Mouse (Mus musculus): Measurements from ENCODE around the gene Psmb11.

Psmb11 gene

DNA sequence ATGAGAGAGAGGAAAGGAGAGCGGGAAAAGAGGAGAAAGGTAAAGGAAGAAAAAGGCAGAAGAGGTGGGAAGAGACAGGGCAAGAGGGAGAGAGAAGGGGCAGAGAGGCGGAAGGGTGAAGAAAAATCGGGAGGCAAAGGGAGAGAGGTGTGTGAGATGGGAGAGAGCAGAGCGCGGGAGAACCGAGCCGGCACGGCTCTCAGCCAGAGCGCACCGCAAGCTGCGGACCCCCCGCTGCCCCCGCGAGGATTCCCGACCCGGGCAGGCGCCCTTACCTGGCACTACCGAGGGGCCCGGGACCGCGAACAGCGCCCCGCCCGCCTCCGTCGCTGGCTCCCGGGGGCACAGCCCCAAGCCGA is 19.7 kb downstream of the Psmb11 start, which contains the start of gene Gm17606:
TSS of gene Gm17606 (plus strand) at position 7 of the 359 bp plus-strand sequence.
- no peak for DNase-seq (ENCODE audit: low spot score in 2 of 2)

DNA sequence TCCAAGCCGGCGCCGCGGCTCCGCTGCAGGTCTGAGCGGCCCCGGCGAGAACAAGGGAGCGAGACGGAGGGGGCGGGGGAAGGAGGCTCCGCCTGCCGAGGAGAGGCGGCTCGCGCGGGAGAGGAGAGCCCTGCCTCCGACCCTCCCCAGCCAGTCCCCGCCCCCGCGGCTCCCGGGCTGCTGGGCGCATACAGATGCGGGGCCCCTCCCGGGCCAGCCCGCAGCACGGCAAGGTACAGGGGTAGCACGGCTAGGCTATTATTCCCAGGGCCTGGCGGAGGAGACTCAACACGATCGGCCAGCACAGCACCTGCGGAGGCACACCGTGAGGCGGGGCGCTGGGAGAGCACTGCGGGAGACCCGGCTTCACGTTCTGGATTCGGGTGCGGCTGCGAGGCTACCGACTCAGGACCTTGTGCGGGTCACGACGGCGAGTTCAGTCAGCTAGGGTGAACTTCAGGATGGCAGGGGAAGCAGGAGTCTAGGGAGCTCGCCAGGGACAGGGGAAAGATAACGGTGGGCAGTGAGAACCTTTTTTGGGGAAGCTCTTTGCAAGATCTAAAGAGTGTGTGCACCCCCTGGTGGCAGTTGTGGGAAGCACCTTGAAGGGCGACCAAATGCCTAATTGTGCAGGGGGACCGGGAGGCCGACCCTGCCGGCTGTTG is 20.2 kb downstream of the Psmb11 start, which contains the start of gene Cdh24:
TSS of gene Cdh24 (minus strand) at position 60 of the 665 bp plus-strand sequence.
- peak; percentile 85 to 96 for DNase-seq (ENCODE audit: low spot score in 2 of 2)

DNA sequence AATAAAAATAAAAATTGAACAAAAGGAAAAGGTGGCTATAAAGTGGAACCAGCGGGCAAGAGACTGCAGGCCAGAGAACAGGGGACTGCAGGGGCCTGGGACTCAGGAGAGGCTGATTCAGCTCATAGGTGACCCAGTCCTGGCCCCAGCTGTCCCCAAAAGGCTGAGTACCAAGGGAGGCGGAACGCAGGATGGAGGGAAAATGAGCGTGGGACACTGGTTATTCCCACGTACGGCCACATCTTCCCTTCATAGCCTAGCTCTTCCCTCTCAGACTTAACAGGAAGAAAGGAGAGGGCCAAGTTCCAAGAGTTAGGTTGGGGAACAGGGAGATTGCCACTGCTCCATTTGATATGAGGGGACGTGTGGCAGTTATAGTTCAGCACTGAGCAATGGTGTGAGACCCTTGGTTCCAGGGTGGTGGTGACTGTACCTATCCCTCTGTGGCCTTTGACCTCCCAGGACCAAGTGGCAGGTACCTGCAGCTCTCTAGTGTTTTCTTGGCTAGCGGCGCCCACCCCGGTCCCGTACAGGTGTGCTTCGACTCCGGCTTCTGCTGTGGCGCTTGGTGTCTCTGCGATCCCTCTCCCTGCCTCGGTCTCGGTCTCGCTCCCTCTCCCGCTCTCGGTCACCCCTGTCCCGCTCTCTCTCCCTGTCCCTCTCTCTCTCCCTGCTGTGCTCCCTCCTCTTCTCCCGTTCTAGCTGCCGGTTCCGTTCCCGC is 21.2 kb downstream of the Psmb11 start:
- peak in 1 of 2 experiments; percentile 67 for DNase-seq (ENCODE audit: low spot score in 2 of 2)

DNA sequence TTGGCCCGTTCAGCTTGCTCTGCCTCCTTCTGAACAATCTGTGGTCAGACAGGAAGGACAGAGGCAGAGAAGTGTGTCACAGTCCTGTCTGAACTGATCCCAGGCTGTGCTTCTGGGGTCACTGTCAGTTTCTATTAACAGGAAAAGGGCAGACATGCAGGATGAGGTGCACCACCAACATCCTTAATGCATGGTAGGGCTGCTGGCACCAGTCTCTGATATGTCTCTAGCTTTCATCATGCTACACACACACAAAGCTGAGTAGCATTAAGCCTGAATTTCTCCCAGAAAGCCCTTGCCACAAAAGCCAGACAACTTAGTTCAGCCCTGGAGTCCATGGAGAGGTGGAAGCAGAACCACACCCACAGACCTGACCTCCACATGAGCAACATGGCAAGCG is 21.8 kb downstream of the Psmb11 start:
- no peak for DNase-seq (ENCODE audit: low spot score in 2 of 2)

DNA sequence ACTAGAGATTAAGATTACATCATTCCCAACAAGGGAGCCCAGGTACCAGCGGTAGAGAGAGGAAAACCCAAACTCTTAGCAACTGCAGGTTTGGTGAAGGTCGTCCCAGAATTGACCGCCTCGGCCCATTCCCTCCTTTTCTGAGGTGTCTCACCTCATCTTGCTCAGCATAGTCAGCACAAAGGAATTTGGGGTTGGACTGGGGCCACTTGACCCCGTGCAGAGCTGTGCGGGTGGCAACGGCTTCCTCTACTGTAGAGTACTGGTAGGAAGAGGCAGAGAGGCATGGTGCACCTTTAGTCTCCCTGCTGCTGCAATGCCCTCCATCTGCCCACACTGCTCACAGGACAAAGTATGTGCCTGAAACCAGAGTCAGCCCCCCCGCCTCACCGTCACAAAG is 23.1 kb downstream of the Psmb11 start:
- DNase-seq (ENCODE audit: low spot score in 2 of 2): no peak

DNA sequence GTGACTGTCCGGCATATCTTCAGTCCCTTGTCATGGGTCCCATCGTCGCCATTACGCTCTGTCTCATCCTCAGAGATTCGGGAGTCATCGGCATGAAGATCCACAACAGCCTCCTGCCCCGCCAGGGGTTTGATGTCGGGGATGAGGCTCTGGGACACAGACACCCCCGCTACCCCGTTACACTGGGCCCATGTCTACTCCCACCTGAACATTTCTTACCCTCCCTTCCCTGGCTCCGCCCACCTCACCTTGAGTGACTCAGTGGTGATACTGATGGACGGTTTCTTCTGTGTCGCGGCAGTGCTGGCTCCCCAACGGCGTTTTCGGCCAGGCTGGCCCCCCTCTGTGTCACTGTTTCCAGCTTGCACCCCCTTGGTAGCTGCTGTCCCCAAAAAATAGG is 25.2 kb downstream of the Psmb11 start:
- DNase-seq (ENCODE audit: low spot score in 2 of 2): no peak

DNA sequence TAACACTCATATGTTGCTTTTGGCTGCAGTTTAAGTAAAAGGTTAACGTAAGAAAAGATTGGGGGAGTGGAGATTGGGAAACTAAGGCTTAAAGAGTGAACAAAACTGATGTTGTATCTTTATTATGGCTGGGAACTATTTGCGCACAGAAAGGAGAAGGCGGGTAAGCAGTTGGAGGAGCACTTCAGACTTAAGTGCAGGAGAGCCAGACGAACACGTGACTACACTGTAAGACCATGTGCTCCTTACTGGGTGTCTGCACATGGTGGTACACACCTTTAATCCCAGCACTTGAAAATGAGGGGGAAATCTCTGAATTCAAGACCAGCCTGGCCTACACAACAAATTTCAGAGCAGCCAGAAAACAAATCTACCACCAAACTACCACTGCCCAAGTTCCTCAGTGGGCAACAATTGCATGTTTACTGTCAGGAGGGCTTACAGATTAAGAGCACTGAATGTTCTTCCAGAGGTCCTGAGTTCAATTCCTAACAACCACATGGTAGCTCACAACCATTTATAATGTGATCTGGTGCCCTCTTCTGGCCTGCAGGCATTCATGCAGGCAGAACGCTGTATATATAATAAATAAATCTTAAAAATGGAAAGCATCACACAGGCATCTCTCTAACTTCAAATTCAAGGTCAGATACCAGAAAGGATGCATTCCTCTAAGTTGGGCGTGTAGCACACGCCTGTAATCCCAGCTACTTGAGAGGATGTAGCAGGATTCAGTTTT is 25.8 kb downstream of the Psmb11 start:
- DNase-seq (ENCODE audit: low spot score in 2 of 2): no peak

DNA sequence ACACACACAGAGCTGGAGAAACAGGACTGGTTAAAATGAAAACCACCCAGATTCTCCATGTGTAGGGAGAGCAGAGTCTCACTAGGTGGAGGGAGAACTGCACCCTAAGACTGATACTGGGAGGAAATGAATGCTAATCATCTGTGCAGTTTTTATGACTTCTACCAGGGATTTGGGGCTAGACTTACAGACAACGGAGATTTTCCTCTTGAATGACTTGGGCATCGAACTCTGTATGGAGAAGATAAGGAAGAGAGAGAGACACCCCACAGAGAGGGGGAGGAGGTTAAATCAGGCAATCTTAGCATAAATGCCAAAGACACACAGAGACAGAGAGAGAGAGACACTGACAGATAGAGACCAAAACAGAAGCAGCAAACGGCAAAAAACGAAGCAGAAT is 26.7 kb downstream of the Psmb11 start:
- no peak for DNase-seq (ENCODE audit: low spot score in 2 of 2)

DNA sequence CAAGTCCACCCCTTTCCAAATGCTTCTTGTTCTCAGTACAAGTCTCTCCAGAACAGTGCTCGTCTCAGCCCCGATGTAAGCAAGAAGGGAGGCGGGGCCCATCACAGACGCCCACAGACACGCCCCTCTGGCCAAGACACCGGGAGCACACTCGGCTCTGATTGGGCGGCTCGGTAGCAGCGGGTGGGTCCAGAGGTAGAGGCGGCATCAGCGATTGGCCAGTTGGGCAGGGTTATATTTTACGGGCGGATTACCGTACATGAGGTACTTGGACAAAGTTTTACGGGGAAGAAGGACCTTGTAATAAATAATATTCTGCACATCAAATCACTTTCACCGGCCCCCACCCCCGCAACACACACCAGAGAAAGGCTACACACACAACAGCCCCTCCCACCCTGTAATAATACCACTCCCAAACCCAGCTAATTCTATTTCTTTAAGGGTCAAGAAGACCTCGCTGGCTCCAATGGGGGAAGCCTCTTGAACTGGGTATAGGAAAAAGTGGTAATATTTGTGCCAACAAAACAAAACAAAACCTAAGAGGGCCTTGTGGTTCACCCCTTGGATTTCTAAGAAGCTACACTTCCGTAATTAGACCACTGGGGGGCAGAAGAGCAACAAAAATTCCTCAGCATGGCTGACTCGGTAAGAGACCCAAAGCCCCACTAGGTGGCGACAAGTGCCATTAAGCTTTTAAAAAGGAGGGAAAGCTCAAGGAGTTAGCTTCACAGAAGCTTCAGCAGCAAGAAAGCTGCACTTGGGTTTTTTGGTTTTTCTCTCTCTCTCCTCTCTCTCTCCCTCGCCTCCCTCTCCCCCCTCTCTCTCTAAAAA is 29.6 kb downstream of the Psmb11 start:
- DNase-seq (ENCODE audit: low spot score in 2 of 2): peak; percentile 88 to 93

DNA sequence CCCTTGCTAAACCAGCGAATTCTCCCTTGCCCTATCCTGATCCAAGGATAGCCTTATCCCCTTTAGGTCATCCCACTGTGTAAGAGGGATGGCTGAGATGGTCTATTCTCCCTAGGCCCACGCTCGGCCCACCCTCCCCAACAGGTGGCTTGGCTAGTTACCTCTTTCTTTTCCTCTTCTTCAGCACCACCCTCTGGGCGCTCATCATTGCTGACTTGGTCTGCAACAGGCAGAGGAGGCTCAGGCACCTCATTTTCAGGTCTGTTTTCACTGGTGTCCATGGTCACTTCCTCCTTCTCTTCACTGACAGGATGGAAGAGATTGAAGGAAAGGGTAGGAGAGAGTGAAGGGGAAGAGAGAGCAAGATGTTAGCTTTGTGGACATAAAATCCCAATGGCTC is 30.3 kb downstream of the Psmb11 start:
- no peak for DNase-seq (ENCODE audit: low spot score in 2 of 2)

DNA sequence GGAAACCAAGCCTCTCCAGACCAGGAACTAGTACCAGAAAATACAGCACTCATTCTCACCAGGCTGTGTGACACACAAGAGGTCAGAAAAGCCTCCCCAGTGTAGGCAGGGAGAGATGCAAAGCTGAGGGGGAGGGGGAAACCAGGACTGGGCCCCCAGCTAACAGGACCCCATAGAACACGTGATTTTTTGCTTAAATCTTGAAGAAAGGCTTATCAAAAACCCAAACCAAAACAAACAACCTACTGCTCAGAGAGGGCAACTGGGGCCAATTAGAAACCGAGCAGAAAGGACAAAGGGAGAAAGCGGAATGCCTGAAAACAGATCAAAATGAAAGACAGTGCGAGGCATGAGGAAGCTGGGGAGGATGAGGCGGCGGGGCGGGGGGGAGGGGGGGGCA is 31.6 kb downstream of the Psmb11 start:
- DNase-seq (ENCODE audit: low spot score in 2 of 2): no peak

DNA sequence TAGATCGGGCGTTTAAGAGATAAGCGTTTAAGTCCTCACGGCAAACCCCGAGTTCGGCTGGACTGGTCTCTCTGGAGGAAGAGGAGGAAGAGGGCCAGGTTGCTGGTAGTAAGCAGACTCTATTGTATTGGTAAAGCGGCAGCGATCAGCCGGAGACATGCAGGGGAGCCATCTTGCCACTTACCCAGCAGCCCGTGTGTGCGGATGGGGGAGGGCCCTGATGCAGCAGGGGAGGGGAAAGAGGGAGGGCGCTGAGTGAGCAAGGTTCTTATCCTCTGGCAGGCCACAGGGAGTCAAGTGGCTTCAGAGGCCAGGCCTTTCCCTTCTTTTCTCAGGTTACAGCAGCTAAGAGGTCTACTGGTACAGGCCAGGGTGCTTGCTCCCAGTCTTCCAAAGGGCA is 32.3 kb downstream of the Psmb11 start:
- DNase-seq (ENCODE audit: low spot score in 2 of 2): peak; percentile 81 to 89

DNA sequence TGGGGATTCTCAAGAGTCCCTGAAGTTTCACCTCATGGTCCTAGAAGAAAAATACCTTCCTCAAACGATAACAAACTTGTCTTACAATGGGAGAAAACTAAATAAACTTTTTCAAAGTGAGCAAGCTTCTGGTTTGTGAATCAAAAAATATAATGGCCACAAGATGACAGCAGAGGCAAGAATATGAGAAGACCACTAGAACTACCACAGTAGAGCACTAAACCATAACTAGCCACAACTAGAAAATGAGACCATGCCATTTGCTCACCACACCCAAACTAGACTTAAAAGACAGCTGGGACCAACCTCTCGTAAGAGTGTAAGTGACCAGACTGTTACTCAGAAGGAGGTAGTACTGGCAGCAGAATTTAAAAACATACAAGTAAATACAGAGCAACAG is 38.8 kb downstream of the Psmb11 start:
- no peak for DNase-seq (ENCODE audit: low spot score in 2 of 2)

DNA sequence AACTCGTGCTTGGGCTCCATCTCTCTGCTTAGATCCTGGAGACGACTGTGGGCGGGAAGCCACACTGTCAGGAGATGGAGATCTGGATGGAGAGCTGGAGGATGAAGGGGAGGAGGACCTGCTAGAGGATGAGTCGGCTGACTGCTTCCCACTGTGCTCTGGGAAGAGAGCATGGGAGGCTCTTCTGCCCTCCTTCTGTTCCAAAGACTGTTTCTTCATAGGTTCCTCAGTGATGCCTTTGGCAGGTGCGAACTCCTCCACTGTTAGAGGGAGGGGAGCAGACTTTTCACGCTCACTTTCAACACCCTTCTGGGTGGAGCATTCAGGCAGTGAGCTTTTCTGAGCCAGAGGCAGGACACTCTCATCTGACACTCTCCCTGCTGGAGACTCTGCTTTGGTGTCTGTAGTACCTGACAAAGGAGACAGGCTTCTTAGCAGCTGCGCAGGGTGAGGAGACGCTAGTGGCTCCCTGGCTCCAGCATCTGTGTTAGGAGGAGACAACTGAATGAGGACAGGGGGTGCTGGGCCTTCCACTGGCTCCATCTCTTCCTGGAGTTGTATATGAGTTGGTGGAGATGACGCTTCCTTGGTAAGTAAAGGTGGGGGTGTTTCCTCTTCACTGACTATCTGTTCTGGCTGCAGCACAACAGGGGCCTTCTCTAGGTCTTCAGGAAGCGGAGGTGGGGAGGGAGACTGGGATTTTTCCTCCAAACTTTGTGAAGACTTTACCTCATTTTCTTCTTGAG is 43.4 kb downstream of the Psmb11 start:
- DNase-seq (ENCODE audit: low spot score in 2 of 2): no peak

DNA sequence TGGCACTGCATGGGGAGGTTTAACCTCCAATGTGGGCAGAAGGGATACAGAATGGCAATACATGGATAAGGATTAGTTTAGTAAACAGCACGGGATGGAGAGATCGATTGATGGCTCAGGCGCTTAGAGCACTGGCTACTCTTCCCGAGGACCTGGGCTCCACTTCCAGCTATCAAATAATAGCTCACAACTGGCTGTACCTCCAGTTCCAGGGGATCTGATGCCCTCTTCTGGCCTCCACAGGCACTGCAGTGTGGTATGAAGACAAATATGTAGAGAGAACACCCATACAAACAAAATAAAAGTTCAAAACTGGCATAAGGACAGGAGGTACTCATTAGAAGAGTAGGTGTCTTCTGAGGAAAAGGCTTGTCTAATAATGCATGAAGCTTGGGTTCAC is 48.1 kb downstream of the Psmb11 start:
- peak; percentile 56 to 81 for DNase-seq (ENCODE audit: low spot score in 2 of 2)

DNA sequence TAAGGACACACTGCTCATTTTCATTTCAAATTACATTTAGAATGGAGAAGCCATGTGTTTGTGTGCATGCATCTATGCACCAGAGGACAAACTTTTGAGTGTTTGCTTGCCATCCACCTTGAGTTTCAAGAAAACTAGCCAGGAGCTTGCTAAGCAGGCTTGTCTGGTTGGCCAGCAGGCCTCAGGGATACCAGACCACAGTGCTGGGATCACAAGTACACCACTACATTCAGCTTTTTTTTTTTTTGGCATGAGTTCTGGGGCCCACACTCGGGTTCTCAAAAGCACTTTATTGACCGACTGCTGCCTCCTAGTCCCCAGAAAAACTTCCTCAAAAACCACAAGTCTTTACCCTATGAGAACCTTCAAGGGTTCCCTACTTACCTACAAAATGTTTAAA is 53.1 kb downstream of the Psmb11 start:
- no peak for DNase-seq (ENCODE audit: low spot score in 2 of 2)

DNA sequence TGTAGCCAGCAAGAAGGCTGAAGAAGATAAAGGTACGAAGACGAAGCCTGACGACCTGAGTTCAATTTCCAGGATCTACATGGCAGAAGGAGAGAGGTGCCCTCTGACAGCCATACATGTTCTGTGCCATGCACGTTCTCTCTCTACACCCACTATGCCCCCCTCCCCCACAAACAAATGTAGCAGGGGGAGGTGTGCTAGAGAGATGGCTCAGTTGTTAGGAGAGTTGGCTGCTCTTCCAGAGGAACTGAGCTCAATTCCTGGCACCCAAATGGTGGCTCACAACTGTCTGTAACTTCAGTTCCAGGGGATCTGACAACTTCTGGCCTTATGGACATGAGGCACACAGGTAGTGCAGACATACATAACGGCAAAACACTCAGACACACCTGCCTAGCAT is 55.1 kb downstream of the Psmb11 start:
- no peak for DNase-seq (ENCODE audit: low spot score in 2 of 2)

DNA sequence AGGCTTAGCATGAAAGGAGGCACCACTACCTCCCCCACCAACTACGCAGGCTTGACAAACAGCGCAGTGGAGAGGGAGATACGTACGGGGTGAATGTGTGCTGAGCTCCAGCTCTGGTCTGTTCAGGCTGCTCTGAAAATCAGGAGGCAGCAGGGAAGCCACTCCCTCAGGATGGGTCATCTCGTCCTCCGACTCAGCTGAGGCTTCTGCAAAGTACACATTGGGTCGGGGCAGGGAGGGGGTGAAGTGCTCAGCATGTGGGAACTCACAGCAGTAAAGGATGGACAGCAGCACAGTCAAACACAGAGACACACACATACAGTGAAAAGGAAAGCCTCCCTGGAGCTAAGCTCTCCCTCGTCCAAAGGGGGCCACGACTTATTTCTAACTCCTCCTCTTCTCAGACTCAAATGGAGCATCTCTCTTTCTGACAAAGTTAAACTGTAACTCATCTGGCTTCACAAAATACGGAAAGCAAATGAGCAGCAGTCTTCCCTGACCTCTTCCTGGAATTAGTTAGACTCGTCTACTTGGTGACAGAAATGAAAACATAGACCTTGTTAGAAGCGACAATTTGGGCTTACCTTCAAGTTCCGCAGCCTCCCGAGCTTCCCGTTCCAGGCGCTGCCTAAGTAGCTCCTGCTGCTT is 57.5 kb downstream of the Psmb11 start:
- DNase-seq (ENCODE audit: low spot score in 2 of 2): no peak
